Mouse (Mus musculus): Measurements from ENCODE around the gene Eppin. TPM values are rescaled to one million over a fixed set of nuclear protein-coding genes. Genes with fewer than 3 reads are reported as not detected.
"Not testable (repeated sequence)": the region's sequence is repeated elsewhere in the genome, so short reads cannot be mapped to it uniquely, and the experiment has no call there.

The Eppin gene
- 0.21 TPM in 1 of 2 replicates, not detected in the other for polyA plus RNA-seq (2015; fragmentation: Nextera tagmentation; extraction: Ambion mirVana)

- Histone ChIP-seq H3K27ac (replicated peaks) (no peak within 1 kb of the TSS), H3K4me1 (replicated peaks) (no peaks in the 10 kb centered on the region), H3K27me3 (peaks cover 2% of the 10 kb centered on the region; the same call in 1 of the 2 replicates), H3K36me3 (no peaks in the 10 kb centered on the region), H3K4me2 (no peak within 1 kb of the TSS), H3K4me3 (no peak within 1 kb of the TSS), H3K9ac (no peak within 1 kb of the TSS), H3K9me3 (no peaks in the 10 kb centered on the region)
- no peak for ATAC-seq (ENCODE audit: low FRiP score, low read depth)
- 80% methylated on average over 4 of the region's 4 CpGs for WGBS
These were observed at the start of gene Eppin for GRCm38 (mm10) chr2:164593494-164593893. Gene Eppin, minus strand, starts transcription at chr2:164593594.

DNA sequence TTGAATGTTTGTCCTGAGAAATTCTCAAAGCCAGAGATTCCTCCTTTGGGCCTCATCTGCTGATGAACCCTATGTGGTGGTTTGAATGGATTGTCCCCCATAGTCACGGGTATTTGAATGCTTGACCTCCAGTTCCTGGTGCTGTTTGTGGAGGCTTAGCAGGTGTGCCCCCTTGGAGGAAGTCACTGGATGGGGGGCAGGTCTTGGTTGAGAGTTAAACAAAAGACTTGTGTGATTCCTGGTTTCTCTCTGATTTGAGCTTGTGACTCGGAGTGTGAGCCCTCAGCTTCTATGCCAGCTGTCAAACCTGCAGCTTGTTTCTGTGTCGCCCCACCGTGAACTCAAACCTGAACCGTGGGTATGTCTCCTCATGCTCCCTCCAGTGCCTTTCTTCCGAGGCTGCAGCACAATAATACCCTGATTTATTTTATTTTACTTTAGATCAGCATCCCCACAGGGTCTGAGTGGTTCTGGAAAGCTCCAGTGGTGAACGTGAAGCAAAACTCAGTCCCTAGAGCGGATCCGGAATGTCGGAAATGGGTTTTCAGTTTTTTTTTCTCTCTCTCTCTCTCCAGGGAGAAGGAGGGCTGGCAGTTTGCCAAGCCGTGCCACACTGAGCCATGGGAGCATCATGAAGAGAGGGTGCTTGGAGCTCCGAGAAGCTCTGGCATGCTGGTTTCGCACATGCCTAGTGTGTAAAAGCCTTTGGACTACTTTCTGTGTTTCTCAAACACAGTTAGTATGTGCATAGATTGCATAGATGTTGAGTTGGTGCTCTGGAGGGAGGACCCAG, 48.7 kb upstream of the Eppin start:
- WGBS: 72% methylated on average over 13 of the region's 13 CpGs
- no peaks in the 10 kb centered on the region for H3K36me3 ChIP-seq
- no peak overlapping the region for H3K4me3 ChIP-seq
- ATAC-seq (ENCODE audit: low FRiP score, low read depth): no peak
- no peak overlapping the region for H3K4me2 ChIP-seq
- no peaks in the 10 kb centered on the region for H3K27me3 ChIP-seq
- no peaks in the 10 kb centered on the region for H3K4me1 ChIP-seq (replicated peaks)
- H3K27ac ChIP-seq (replicated peaks): no peak overlapping the region
- no peak overlapping the region for H3K9ac ChIP-seq
- H3K9me3 ChIP-seq: no peaks in the 10 kb centered on the region

GRCm38 (mm10) chr2:164641129-164641528, 47.7 kb upstream of the Eppin start:
- no peaks in the 10 kb centered on the region for H3K9me3 ChIP-seq
- H3K27me3 ChIP-seq: no peaks in the 10 kb centered on the region
- H3K4me2 ChIP-seq: no peak overlapping the region
- WGBS: 75% methylated on average over 7 of the region's 7 CpGs
- H3K4me3 ChIP-seq: no peak overlapping the region
- no peak overlapping the region for H3K27ac ChIP-seq (replicated peaks)
- H3K9ac ChIP-seq: no peak overlapping the region
- H3K4me1 ChIP-seq (replicated peaks): no peaks in the 10 kb centered on the region
- no peaks in the 10 kb centered on the region for H3K36me3 ChIP-seq
- no peak for ATAC-seq (ENCODE audit: low FRiP score, low read depth)

GRCm38 (mm10) chr2:164638696-164639095, 45.3 kb upstream of the Eppin start, which contains the start of gene Wfdc16:
Gene Wfdc16, minus strand, starts transcription at chr2:164638796.
- 90% methylated on average over 3 of the region's 3 CpGs for WGBS
- no peak within 1 kb of the TSS for H3K4me3 ChIP-seq
- ATAC-seq (ENCODE audit: low FRiP score, low read depth): no peak

DNA sequence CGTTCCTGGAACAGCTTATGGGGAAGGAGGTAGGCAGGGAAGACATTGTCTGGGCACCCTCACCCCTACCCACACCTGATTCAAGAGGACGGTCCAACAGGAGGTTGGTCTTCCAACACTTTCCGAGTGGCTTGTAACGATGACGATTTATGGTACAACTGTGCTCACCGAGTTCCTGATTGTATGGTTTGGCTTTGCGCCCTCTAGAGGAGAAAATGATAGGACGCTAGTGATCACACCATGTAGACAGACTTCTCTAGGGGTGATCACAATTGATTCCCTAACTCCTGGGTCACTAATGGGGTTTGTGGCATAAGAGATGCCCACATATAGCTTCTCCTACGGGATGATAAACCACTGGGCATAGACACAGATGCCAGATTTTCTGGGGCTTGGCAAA, 41.9 kb upstream of the Eppin start:
- Histone ChIP-seq H3K27me3 (no peaks in the 10 kb centered on the region), H3K4me3 (no peak overlapping the region), H3K9me3 (no peaks in the 10 kb centered on the region), H3K27ac (replicated peaks) (no peak overlapping the region), H3K4me2 (no peak overlapping the region), H3K9ac (no peak overlapping the region), H3K4me1 (replicated peaks) (no peaks in the 10 kb centered on the region), H3K36me3 (no peaks in the 10 kb centered on the region)
- WGBS: 79% methylated on average over 9 of the region's 9 CpGs
- ATAC-seq (ENCODE audit: low FRiP score, low read depth): no peak

More at GRCm38 (mm10) chr2:164638696-164639095, 45.3 kb upstream of the Eppin start, which contains the start of gene Wfdc16:
- Histone ChIP-seq H3K9ac (no peak within 1 kb of the TSS), H3K27ac (replicated peaks) (no peak within 1 kb of the TSS), H3K36me3 (no peaks in the 10 kb centered on the region), H3K27me3 (no peaks in the 10 kb centered on the region), H3K4me2 (no peak within 1 kb of the TSS), H3K4me1 (replicated peaks) (no peaks in the 10 kb centered on the region), H3K9me3 (no peaks in the 10 kb centered on the region)

- no peak for ATAC-seq (ENCODE audit: low FRiP score, low read depth)
- Histone ChIP-seq H3K4me1 (replicated peaks) (no peaks in the 10 kb centered on the region), H3K9ac (no peak overlapping the region), H3K4me3 (no peak overlapping the region), H3K4me2 (no peak overlapping the region), H3K27me3 (no peaks in the 10 kb centered on the region), H3K36me3 (no peaks in the 10 kb centered on the region), H3K9me3 (no peaks in the 10 kb centered on the region), H3K27ac (replicated peaks) (no peak overlapping the region)
- WGBS: 85% methylated on average over 4 of the region's 4 CpGs
These were observed 28.4 kb upstream of the Eppin start for GRCm38 (mm10) chr2:164621775-164622174.

GRCm38 (mm10) chr2:164619050-164619449, 25.7 kb upstream of the Eppin start:
- no peaks in the 10 kb centered on the region for H3K36me3 ChIP-seq
- no peak overlapping the region for H3K4me3 ChIP-seq
- no peak overlapping the region for H3K27ac ChIP-seq (replicated peaks)
- no peaks in the 10 kb centered on the region for H3K27me3 ChIP-seq
- no peaks in the 10 kb centered on the region for H3K9me3 ChIP-seq
- no peak for ATAC-seq (ENCODE audit: low FRiP score, low read depth)
- no peak overlapping the region for H3K4me2 ChIP-seq
- WGBS: 82% methylated on average over 5 of the region's 5 CpGs
- H3K4me1 ChIP-seq (replicated peaks): no peaks in the 10 kb centered on the region
- no peak overlapping the region for H3K9ac ChIP-seq

- H3K4me2 ChIP-seq: no peak overlapping the region
- no peak overlapping the region for H3K9ac ChIP-seq
- no peaks in the 10 kb centered on the region for H3K9me3 ChIP-seq
- no peak overlapping the region for H3K4me3 ChIP-seq
- 95% methylated on average over 3 of the region's 3 CpGs for WGBS
- no peaks in the 10 kb centered on the region for H3K4me1 ChIP-seq (replicated peaks)
- H3K36me3 ChIP-seq: no peaks in the 10 kb centered on the region
- ATAC-seq (ENCODE audit: low FRiP score, low read depth): no peak
- no peaks in the 10 kb centered on the region for H3K27me3 ChIP-seq
- H3K27ac ChIP-seq (replicated peaks): no peak overlapping the region
These were observed 22.0 kb upstream of the Eppin start for GRCm38 (mm10) chr2:164615386-164615785.

- H3K27ac ChIP-seq (replicated peaks); H3K4me2 ChIP-seq; H3K9ac ChIP-seq; H3K36me3 ChIP-seq; H3K27me3 ChIP-seq; H3K4me1 ChIP-seq (replicated peaks); ATAC-seq (ENCODE audit: low FRiP score, low read depth); H3K9me3 ChIP-seq; H3K4me3 ChIP-seq: not testable (repeated sequence)
- WGBS: 48% methylated on average over 8 of the region's 8 CpGs
These were observed 20.1 kb upstream of the Eppin start, which contains the start of the genes Wfdc6b and Wfdc8 for GRCm38 (mm10) chr2:164613471-164613870. Gene Wfdc6b, plus strand, starts transcription at chr2:164613522. Gene Wfdc8, minus strand, starts transcription at chr2:164613626.

- no peak for ATAC-seq (ENCODE audit: low FRiP score, low read depth)
- 72% methylated on average over 6 of the region's 6 CpGs for WGBS
- no peak overlapping the region for H3K27ac ChIP-seq (replicated peaks)
- H3K9ac ChIP-seq: no peak overlapping the region
- H3K27me3 ChIP-seq: no peaks in the 10 kb centered on the region
- H3K4me1 ChIP-seq (replicated peaks): no peaks in the 10 kb centered on the region
- no peaks in the 10 kb centered on the region for H3K36me3 ChIP-seq
- H3K4me3 ChIP-seq: no peak overlapping the region
- H3K4me2 ChIP-seq: no peak overlapping the region
- no peaks in the 10 kb centered on the region for H3K9me3 ChIP-seq
These were observed 15.4 kb upstream of the Eppin start for GRCm38 (mm10) chr2:164608781-164609180.

- Histone ChIP-seq H3K9me3 (no peaks in the 10 kb centered on the region), H3K4me1 (replicated peaks) (no peaks in the 10 kb centered on the region), H3K36me3 (no peaks in the 10 kb centered on the region), H3K27me3 (no peaks in the 10 kb centered on the region), H3K27ac (replicated peaks) (no peak overlapping the region), H3K4me3 (no peak overlapping the region), H3K4me2 (no peak overlapping the region), H3K9ac (no peak overlapping the region)
- ATAC-seq (ENCODE audit: low FRiP score, low read depth): no peak
- WGBS: 93% methylated on average over 8 of the region's 8 CpGs
These were observed 11.0 kb upstream of the Eppin start for GRCm38 (mm10) chr2:164604411-164604810.

DNA sequence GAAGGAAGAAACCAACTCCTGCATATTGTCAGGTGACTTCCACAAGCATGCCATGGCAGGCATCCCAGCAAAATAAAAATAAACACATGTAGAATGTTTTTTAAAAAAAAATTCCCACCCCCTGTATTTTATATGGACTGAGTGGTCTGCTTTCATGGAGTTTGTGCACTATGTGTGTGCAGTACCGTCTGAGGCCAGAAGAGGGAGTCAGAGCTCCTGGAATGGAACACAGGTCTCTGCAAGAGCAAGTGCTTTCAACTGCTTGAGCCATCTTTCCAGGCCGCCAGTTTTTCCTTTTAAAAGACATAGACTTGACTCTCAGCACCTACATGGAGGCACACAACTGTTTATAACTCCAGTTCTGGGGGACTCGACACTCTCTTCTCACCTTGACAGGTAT, 10.1 kb upstream of the Eppin start:
- 95% methylated on average over 3 of the region's 3 CpGs for WGBS
- Histone ChIP-seq H3K4me2 (no peak overlapping the region), H3K4me3 (no peak overlapping the region), H3K36me3 (no peaks in the 10 kb centered on the region), H3K4me1 (replicated peaks) (no peaks in the 10 kb centered on the region), H3K27ac (replicated peaks) (no peak overlapping the region), H3K9ac (no peak overlapping the region), H3K9me3 (no peaks in the 10 kb centered on the region), H3K27me3 (no peaks in the 10 kb centered on the region)
- ATAC-seq (ENCODE audit: low FRiP score, low read depth): no peak
